Mouse (Mus musculus) liver, postnatal 0 days (tissue): Measurements from ENCODE around the gene Gm49378.

Experiments
- CTCF ChIP-seq: sonication (generic); IDR thresholded peaks from 2 replicates; pipeline ENCODE4 v1.5.1; 2016; ENCODE audit warnings: antibody characterized with exemption, low read depth
- EP300 ChIP-seq: IDR thresholded peaks from 2 replicates; pipeline ENCODE4 v1.6.1; 2016; ENCODE audit warnings: antibody characterized with exemption, low read depth, mild to moderate bottlenecking

DNA sequence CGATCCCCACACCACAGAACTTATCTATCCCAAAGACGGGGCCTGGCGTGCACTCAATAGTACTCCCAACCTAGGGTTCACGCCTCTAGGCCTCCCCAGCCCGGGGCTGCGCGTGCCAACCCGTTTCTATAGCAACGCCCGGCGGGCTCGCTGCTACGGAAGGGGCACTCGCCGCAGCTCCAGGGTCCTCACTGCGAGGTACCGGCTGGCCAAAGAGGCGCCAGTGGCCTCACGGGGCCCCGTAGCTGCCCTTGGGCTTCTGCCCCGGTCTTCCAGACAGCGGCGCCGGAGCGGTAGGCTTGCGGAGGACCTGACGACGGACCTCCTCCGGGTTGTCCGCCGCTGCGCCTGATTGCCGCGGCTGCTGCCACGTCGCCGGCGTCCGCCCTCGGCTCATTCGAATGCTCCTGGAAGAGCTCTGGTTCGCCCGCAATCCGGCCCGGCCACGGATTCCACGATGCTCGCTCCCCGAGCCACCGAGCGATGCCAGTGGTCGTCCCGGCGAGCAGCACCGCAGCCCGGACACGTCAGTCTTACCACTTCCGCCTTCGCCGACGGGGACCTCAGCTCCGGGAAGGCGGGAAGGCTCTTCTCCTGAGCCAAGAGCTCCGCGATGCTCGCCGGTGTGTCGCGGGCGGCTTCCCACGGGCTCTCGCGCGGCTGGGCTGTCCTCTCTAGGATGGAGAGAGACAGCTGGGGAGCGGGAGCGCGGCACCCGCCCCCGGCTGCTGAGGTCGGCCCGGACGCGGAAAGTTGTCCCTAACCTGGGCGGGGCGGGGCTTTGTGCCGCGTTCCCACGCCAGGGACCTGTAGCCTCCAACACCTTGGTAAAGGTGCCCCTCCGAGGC, 5.6 kb upstream of the Gm49378 start, which contains the start of gene Tm9sf1:
- 0 out of 2 replicates have a peak, but pooled peaks have one; percentile 13 for TF ChIP-seq CTCF
- peak; percentile 39; the same call in 1 of the 2 replicates for TF ChIP-seq EP300
